Mouse (Mus musculus): ENCODE data around the gene Dpep1.

Dpep1 gene

DNA sequence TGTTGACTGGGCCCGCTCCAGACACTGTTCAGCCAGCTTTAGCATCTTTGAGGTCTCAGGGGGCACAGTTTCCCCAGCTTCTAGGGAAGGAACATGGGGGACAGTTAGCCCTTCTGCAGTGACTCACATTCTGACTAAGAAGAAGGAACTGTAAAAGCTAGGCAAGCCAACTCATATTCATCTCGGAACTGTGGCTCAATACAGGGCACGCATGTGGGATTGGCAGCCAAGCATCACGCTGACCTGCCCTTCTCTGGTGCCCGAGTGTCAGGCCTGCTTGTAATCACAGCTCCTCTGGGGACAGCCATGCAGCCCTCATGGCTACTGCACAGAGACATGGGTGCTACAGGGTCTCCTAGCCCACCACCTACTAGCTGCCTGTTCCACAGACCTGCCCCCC is 64.9 kb downstream of the Dpep1 start:
- DNase-seq = no peak

Measured in cerebellum, postnatal 25 days (tissue).